Mouse (Mus musculus) hindbrain, embryonic 11.5 days (tissue): ENCODE measurements around the gene Krtap4-6. TPM values are rescaled to one million over a fixed set of nuclear protein-coding genes. Genes with fewer than 3 reads are reported as not detected.

Source experiments
- ATAC-seq: fragments of 200-750 bp; cut with Nextera tagmentation; 2 replicates; pipeline ENCODE4 v1.8.0; 2017; ENCODE audit warnings: mild to moderate bottlenecking, moderate TSS enrichment, moderate library complexity; ENCODE audit not compliant: low FRiP score
- DNase-seq: peaks from one replicate; pipeline ENCODE4 v3.0.0-alpha.2; 2015; ENCODE audit warnings: low spot score
- H3K27ac ChIP-seq: fragments of 300-500 bp; sonication (generic); 2 replicates; pipeline ENCODE4 v1.5.1; 2014; ENCODE audit warnings: mild to moderate bottlenecking, low read depth, low read length
- H3K27me3 ChIP-seq: fragments of 300-500 bp; sonication (generic); 2 replicates; pipeline ENCODE4 v1.6.1; 2014; ENCODE audit warnings: mild to moderate bottlenecking, low read length, moderate library complexity, mixed read lengths; ENCODE audit not compliant: control insufficient read depth, insufficient read depth
- H3K36me3 ChIP-seq: fragments of 300-500 bp; sonication (generic); 2 replicates; pipeline ENCODE4 v1.6.1; 2014; ENCODE audit warnings: mild to moderate bottlenecking, low read length, moderate library complexity, mixed read lengths; ENCODE audit not compliant: control insufficient read depth, insufficient read depth
- H3K4me1 ChIP-seq: fragments of 300-500 bp; sonication (generic); replicated peaks from 2 replicates; pipeline ENCODE4 v1.6.1; 2014; ENCODE audit warnings: low read length, mixed read lengths; ENCODE audit not compliant: control insufficient read depth, insufficient read depth
- H3K4me2 ChIP-seq: fragments of 300-500 bp; sonication (generic); replicated peaks from 2 replicates; pipeline ENCODE4 v1.6.1; 2014; ENCODE audit warnings: mild to moderate bottlenecking, low read depth, low read length
- H3K4me3 ChIP-seq: fragments of 300-500 bp; sonication (generic); 2 replicates; pipeline ENCODE4 v1.5.1; 2014; ENCODE audit warnings: low read depth, low read length
- H3K9ac ChIP-seq: fragments of 300-500 bp; sonication (generic); 2 replicates; pipeline ENCODE4 v1.6.1; 2014; ENCODE audit warnings: low read depth, low read length
- H3K9me3 ChIP-seq: fragments of 300-500 bp; sonication (generic); 2 replicates; pipeline ENCODE4 v1.6.1; 2016; ENCODE audit warnings: low read length; ENCODE audit not compliant: control insufficient read depth
- WGBS: fragments of 180-500 bp; shearing (Covaris S2); extraction: QIAGEN DNeasy Blood & Tissue Kit; methylation state at CpG from one replicate; pipeline ENCODE4 v1.1.7; 2014; 5-methylcytosine and 5-hydroxymethylcytosine counted together
- polyA plus RNA-seq: library from polyadenylated mRNA; unstranded; fragments of >200 nt; fragmentation: Nextera tagmentation; extraction: Ambion mirVana; gene quantifications from 2 replicates; pipeline ENCODE4 v1.2.1, GENCODE M21; 2014

Krtap4-6 gene
- polyA plus RNA-seq, 1 experiment from 2014 or later: not detected

DNA sequence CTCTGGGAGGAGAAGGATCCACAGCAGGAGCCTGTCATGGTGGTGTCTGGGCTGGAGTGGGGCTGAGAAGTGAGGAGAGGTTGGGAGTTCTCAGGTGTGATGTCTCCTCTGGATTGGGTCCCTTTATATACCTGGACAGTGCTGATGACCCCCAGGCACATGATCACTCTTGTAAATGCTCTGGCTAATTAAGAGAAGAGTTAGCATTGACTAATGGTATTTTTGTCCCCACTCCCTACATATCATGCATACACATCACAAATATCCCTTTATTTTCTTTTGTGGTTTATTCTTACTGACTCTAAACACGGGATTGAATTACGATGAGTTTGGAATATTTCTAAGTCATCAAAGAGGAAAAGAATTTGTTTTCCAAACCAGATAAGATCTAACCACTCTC, 45.4 kb downstream of the Krtap4-6 start, which contains the start of gene Gm11562:
TSS of gene Gm11562 (minus strand) at position 101 of the 400 bp plus-strand sequence.
- H3K9me3 ChIP-seq: no peaks in the 10 kb centered on the region
- no peak within 1 kb of the TSS for H3K27ac ChIP-seq
- H3K27me3 ChIP-seq: no peaks in the 10 kb centered on the region
- H3K4me1 ChIP-seq: no peaks in the 10 kb centered on the region
- no peaks in the 10 kb centered on the region for H3K36me3 ChIP-seq
- ATAC-seq (no peak), DNase-seq (no peak)
- 91% methylated on average over 2 of the region's 2 CpGs for WGBS
- no peak within 1 kb of the TSS for H3K4me2 ChIP-seq
- no peak within 1 kb of the TSS for H3K4me3 ChIP-seq
- no peak within 1 kb of the TSS for H3K9ac ChIP-seq

Other genes starting within 250 kb of the Krtap4-6 start
- gene Krt12, start 243.7 kb downstream of the Krtap4-6 start, polyA plus RNA-seq: not detected in 2 replicates
- 0.42 and 0.48 TPM in 2 replicates for gene Krt20, start 227.8 kb downstream of the Krtap4-6 start, polyA plus RNA-seq
- gene Krt23, start 172.8 kb downstream of the Krtap4-6 start, polyA plus RNA-seq: not detected in 2 replicates
- not detected in 2 replicates for gene Krt39, start 144.6 kb downstream of the Krtap4-6 start, polyA plus RNA-seq
- gene Krt40, start 122.8 kb downstream of the Krtap4-6 start, polyA plus RNA-seq: not detected in 2 replicates
- gene Krtap3-3, start 115.1 kb downstream of the Krtap4-6 start, polyA plus RNA-seq: not detected in 2 replicates
- not detected in 2 replicates for gene Krtap3-2, start 109.1 kb downstream of the Krtap4-6 start, polyA plus RNA-seq
- gene Gm11939, start 106.5 kb downstream of the Krtap4-6 start, polyA plus RNA-seq: not detected in 2 replicates
- not detected in 2 replicates for gene Krtap3-1, start 99.3 kb downstream of the Krtap4-6 start, polyA plus RNA-seq
- not detected in 2 replicates for gene Krtap1-5, start 84.9 kb downstream of the Krtap4-6 start, polyA plus RNA-seq
- not detected in 2 replicates for gene Krtap1-4, start 82.3 kb downstream of the Krtap4-6 start, polyA plus RNA-seq
- gene Krtap1-3, start 74.6 kb downstream of the Krtap4-6 start, polyA plus RNA-seq: not detected in 2 replicates
- not detected in 2 replicates for gene Krtap9-3, start 67.9 kb downstream of the Krtap4-6 start, polyA plus RNA-seq
- not detected in 2 replicates for gene Gm11938, start 62.7 kb downstream of the Krtap4-6 start, polyA plus RNA-seq
- gene Gm11937, start 55.8 kb downstream of the Krtap4-6 start, polyA plus RNA-seq: not detected in 2 replicates
- gene Krtap2-4, start 51.1 kb downstream of the Krtap4-6 start, polyA plus RNA-seq: not detected in 2 replicates
- not detected in 2 replicates for gene Gm11562, start 45.5 kb downstream of the Krtap4-6 start, polyA plus RNA-seq
- not detected in 2 replicates for gene Krtap4-1, start 37.7 kb downstream of the Krtap4-6 start, polyA plus RNA-seq
- gene Krtap4-2, start 30.9 kb downstream of the Krtap4-6 start, polyA plus RNA-seq: not detected in 2 replicates
- gene Krtap4-7, start 21.9 kb downstream of the Krtap4-6 start, polyA plus RNA-seq: not detected in 2 replicates
- gene Gm11555, start 15.7 kb downstream of the Krtap4-6 start, polyA plus RNA-seq: not detected in 2 replicates
- gene Gm11563, start 7.0 kb downstream of the Krtap4-6 start, polyA plus RNA-seq: not detected in 2 replicates
- gene Gm14190, start 24.8 kb upstream of the Krtap4-6 start, polyA plus RNA-seq: not detected in 2 replicates
- gene Gm14180, start 68.3 kb upstream of the Krtap4-6 start, polyA plus RNA-seq: not detected in 2 replicates
- not detected in 2 replicates for gene Gm11595, start 107.0 kb upstream of the Krtap4-6 start, polyA plus RNA-seq
- gene Krtap4-8, start 114.7 kb upstream of the Krtap4-6 start, polyA plus RNA-seq: not detected in 2 replicates
- not detected in 2 replicates for gene Krtap4-9, start 119.2 kb upstream of the Krtap4-6 start, polyA plus RNA-seq
- not detected in 2 replicates for gene Gm11596, start 127.5 kb upstream of the Krtap4-6 start, polyA plus RNA-seq
- not detected in 2 replicates for gene Gm11569, start 133.0 kb upstream of the Krtap4-6 start, polyA plus RNA-seq
- not detected in 2 replicates for gene Gm11554, start 138.5 kb upstream of the Krtap4-6 start, polyA plus RNA-seq
- gene Krtap4-13, start 143.9 kb upstream of the Krtap4-6 start, polyA plus RNA-seq: not detected in 2 replicates
- not detected in 2 replicates for gene Gm11564, start 149.7 kb upstream of the Krtap4-6 start, polyA plus RNA-seq
- gene 2300003K06Rik, start 172.1 kb upstream of the Krtap4-6 start, polyA plus RNA-seq: not detected in 2 replicates
- not detected in 2 replicates for gene Krtap4-16, start 185.6 kb upstream of the Krtap4-6 start, polyA plus RNA-seq
- not detected in 2 replicates for gene Gm11568, start 192.0 kb upstream of the Krtap4-6 start, polyA plus RNA-seq
- not detected in 2 replicates for gene Gm11559, start 198.5 kb upstream of the Krtap4-6 start, polyA plus RNA-seq
- not detected in 2 replicates for gene Krtap9-1, start 207.4 kb upstream of the Krtap4-6 start, polyA plus RNA-seq
- gene Gm11567, start 213.2 kb upstream of the Krtap4-6 start, polyA plus RNA-seq: not detected in 2 replicates
- gene Krtap31-1, start 242.0 kb upstream of the Krtap4-6 start, polyA plus RNA-seq: not detected in 2 replicates
- not detected in 2 replicates for gene Gm11565, start 248.8 kb upstream of the Krtap4-6 start, polyA plus RNA-seq